Mouse (Mus musculus) cerebellum, adult (tissue): ENCODE results near the gene Jund.

ENCODE experiments used
- ATAC-seq: cut with Nextera tagmentation; 2 replicates; pipeline ENCODE4 v1.9.2; 2017; ENCODE audit warnings: mild to moderate bottlenecking, moderate library complexity, mixed read lengths; ENCODE audit not compliant: insufficient number of reproducible peaks, low FRiP score, low TSS enrichment

Jund gene

GRCm38 (mm10) chr8:70749097-70749674, 50.4 kb downstream of the Jund start:
- ATAC-seq = no peak
